Mouse (Mus musculus) embryonic facial prominence, embryonic 15.5 days (tissue): Measurements from ENCODE around the gene Dnajc6. TPM values are rescaled to one million over a fixed set of nuclear protein-coding genes. Genes with fewer than 3 reads are reported as not detected.

Source experiments
- ATAC-seq: fragments of 200-750 bp; cut with Nextera tagmentation; 2 replicates; pipeline ENCODE4 v1.8.0; 2017; ENCODE audit warnings: low read depth, moderate TSS enrichment; ENCODE audit not compliant: insufficient number of reproducible peaks, low FRiP score, low TSS enrichment
- H3K27ac ChIP-seq: fragments of 300-500 bp; sonication (generic); replicated peaks from 2 replicates; pipeline ENCODE4 v1.5.1; 2015; ENCODE audit warnings: mild to moderate bottlenecking, inconsistent platforms
- H3K27me3 ChIP-seq: fragments of 300-500 bp; sonication (generic); 2 replicates; pipeline ENCODE4 v1.6.1; 2015; ENCODE audit warnings: inconsistent platforms
- H3K36me3 ChIP-seq: fragments of 300-500 bp; sonication (generic); 2 replicates; pipeline ENCODE4 v1.6.1; 2015; ENCODE audit warnings: mild to moderate bottlenecking, inconsistent platforms
- H3K4me1 ChIP-seq: fragments of 300-500 bp; sonication (generic); 2 replicates; pipeline ENCODE4 v1.6.1; 2015; ENCODE audit warnings: inconsistent platforms
- H3K4me2 ChIP-seq: fragments of 300-500 bp; sonication (generic); replicated peaks from 2 replicates; pipeline ENCODE4 v1.6.1; 2015; ENCODE audit warnings: mild to moderate bottlenecking, inconsistent platforms
- H3K4me3 ChIP-seq: fragments of 300-500 bp; sonication (generic); replicated peaks from 2 replicates; pipeline ENCODE4 v1.5.1; 2015; ENCODE audit warnings: mild to moderate bottlenecking, inconsistent platforms
- H3K9ac ChIP-seq: fragments of 300-500 bp; sonication (generic); 2 replicates; pipeline ENCODE4 v1.6.1; 2015; ENCODE audit warnings: inconsistent platforms
- H3K9me3 ChIP-seq: fragments of 300-500 bp; sonication (generic); replicated peaks from 2 replicates; pipeline ENCODE4 v1.6.1; 2016; ENCODE audit warnings: inconsistent platforms
- WGBS: fragments of 180-500 bp; shearing (Covaris S2); methylation state at CpG from one replicate; pipeline ENCODE4 v1.1.7; 2015; 5-methylcytosine and 5-hydroxymethylcytosine counted together
- polyA plus RNA-seq: library from polyadenylated mRNA; unstranded; fragments of >200 nt; fragmentation: Nextera tagmentation; extraction: Ambion mirVana; gene quantifications from 2 replicates; pipeline ENCODE4 v1.2.1, GENCODE M21; 2015

The Dnajc6 gene
- polyA plus RNA-seq, 1 experiment from 2014 or later, result 3.2 TPM

DNA sequence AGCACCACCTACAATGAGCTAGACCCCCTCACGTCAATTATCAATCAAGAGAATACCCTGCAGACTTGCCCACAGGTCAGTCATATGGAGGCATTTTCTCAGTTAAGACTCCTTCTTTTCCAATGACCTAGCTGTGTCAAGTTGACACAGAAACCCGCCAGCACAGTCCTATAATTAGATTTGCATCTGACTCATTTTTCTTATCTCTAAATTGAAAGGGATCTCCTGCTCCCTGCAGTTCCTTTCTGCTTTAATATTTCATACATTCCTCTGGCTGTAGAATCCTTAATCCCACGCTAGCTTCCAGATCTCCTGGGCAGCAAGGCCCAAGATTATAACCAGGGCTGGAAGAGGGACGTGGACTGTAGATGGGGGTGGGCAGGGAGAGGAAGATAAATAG, 44.1 kb downstream of the Dnajc6 start:
- H3K9me3 ChIP-seq, result no peaks in the 10 kb centered on the region
- no peak overlapping the region for H3K27ac ChIP-seq
- H3K9ac ChIP-seq, result no peak overlapping the region
- H3K4me3 ChIP-seq, result no peak overlapping the region
- WGBS, result 78% methylated on average over 4 of the region's 4 CpGs
- H3K27me3 ChIP-seq, result no peaks in the 10 kb centered on the region
- no peak for ATAC-seq
- H3K4me1 ChIP-seq, result no peaks in the 10 kb centered on the region
- no peak overlapping the region for H3K4me2 ChIP-seq
- no peaks in the 10 kb centered on the region for H3K36me3 ChIP-seq

GRCm38 (mm10) chr4:101549958-101550591, 53.6 kb downstream of the Dnajc6 start:
- under 1% methylated on average over 33 of the region's 33 CpGs for WGBS

DNA sequence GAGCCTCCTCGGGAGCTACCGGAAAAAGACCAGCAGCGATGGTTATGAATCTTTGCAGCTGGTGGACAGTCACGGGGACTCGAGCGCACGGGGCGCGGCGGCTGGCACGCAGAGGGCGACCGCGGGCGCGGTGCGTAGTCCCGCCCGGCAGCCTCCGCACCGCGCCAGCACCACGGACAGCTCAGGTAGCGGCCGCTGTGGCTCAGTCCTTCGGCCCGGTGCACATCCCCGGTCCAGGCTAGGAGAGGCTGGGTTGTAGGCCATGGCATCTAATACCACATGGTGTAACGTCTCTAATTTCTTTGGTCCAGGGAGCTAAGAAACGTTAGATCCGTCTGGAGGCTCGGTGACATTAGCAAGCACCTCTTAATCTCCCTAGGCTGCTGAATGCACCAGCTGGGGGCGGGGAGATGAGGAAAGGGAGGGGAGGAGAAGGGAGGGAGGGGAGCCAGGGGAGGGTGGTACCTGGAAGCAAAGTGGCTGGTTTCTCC, 54.3 kb downstream of the Dnajc6 start:
- ATAC-seq, result peak; percentile 83
- Histone ChIP-seq H3K27ac (no peak overlapping the region), H3K4me1 (peaks cover 16% of the 10 kb centered on the region), H3K4me3 (peak overlapping the region; percentile 40), H3K27me3 (peaks cover 20% of the 10 kb centered on the region), H3K9me3 (no peaks in the 10 kb centered on the region), H3K4me2 (peak overlapping the region; percentile 69), H3K36me3 (no peaks in the 10 kb centered on the region), H3K9ac (no peak overlapping the region)
- under 1% methylated on average over 33 of the region's 33 CpGs for WGBS

More at GRCm38 (mm10) chr4:101549958-101550591, 53.6 kb downstream of the Dnajc6 start:
- H3K27me3 ChIP-seq, result peaks cover 20% of the 10 kb centered on the region
- ATAC-seq, result peak; percentile 55
- H3K27ac ChIP-seq, result no peak overlapping the region
- no peaks in the 10 kb centered on the region for H3K36me3 ChIP-seq
- peaks cover 16% of the 10 kb centered on the region for H3K4me1 ChIP-seq
- no peak overlapping the region for H3K9ac ChIP-seq
- no peaks in the 10 kb centered on the region for H3K9me3 ChIP-seq
- peak overlapping the region; percentile 69 for H3K4me2 ChIP-seq
- peak overlapping the region; percentile 40 for H3K4me3 ChIP-seq

DNA sequence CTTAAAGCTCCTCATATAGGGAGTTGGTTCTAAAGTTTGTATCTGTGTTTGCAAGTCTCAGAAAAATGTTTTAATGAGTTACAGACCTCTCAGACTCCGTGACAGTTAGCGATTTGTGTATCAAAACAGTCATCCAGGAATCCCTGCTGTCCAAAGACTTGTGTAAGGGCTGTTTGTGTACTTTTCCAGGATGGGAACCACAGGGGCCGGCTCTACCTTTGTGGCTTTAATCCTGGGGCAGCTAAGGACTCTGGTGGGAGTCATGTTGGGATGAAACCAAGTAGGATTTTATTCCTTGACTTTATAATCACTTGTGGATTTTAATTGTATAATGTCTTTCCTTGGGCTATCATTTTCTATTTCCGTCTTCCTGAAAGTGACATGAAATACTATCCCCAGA, 55.0 kb downstream of the Dnajc6 start:
- Histone ChIP-seq H3K27me3 (peaks cover 20% of the 10 kb centered on the region), H3K27ac (no peak overlapping the region), H3K9ac (no peak overlapping the region), H3K9me3 (no peaks in the 10 kb centered on the region), H3K4me3 (no peak overlapping the region), H3K4me1 (peaks cover 16% of the 10 kb centered on the region), H3K36me3 (no peaks in the 10 kb centered on the region), H3K4me2 (no peak overlapping the region)
- 12% methylated on average over 4 of the region's 4 CpGs for WGBS
- no peak for ATAC-seq

DNA sequence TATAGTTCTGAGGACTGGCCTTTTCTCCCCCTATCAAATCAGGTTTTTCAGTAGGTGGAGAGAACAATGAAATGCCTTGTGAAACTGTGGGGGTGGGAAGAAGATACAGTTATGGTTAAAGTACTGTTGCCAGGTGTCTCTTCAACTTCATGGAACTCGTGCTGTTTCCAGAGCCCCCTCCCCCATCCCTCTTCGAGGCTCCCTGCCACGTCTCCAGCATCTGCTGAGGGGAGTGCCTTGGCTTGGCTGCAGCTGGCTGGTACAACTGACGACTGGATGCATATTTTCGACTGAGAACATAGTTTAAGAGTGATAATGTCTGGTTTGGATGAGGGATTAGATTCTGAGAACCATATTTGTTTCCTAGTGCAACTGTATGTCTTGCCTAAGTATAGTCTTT, 55.9 kb downstream of the Dnajc6 start:
- H3K4me2 ChIP-seq, result no peak overlapping the region
- WGBS, result 10% methylated on average over 5 of the region's 5 CpGs
- peaks cover 20% of the 10 kb centered on the region for H3K27me3 ChIP-seq
- ATAC-seq, result no peak
- no peak overlapping the region for H3K9ac ChIP-seq
- peaks cover 16% of the 10 kb centered on the region for H3K4me1 ChIP-seq
- no peaks in the 10 kb centered on the region for H3K9me3 ChIP-seq
- H3K36me3 ChIP-seq, result no peaks in the 10 kb centered on the region
- H3K27ac ChIP-seq, result no peak overlapping the region
- no peak overlapping the region for H3K4me3 ChIP-seq

DNA sequence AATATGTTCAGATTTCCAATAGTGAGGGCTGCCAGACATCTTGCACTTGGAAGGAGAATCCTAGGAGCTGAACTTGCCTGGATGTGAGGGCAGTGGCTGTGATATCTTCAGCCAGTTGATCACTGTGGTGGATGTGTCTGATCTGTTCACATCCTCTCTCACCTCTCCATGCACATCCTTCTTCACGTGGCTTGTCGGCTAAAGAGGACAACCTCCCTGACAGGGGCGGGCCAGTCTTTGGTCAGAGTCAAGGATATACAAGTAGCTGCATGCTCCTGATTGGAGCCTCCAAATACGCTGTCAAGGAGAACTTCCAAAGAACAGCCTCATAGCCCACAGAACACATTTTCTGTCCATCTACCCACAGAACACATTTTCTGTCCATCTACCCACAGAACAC, 58.6 kb downstream of the Dnajc6 start:
- ATAC-seq, result no peak
- H3K4me2 ChIP-seq, result no peak overlapping the region
- WGBS, result 78% methylated on average over 4 of the region's 4 CpGs
- H3K4me1 ChIP-seq, result peaks cover 13% of the 10 kb centered on the region
- no peak overlapping the region for H3K9ac ChIP-seq
- H3K4me3 ChIP-seq, result no peak overlapping the region
- H3K27ac ChIP-seq, result no peak overlapping the region
- no peaks in the 10 kb centered on the region for H3K9me3 ChIP-seq
- H3K27me3 ChIP-seq, result peaks cover 11% of the 10 kb centered on the region
- H3K36me3 ChIP-seq, result no peaks in the 10 kb centered on the region

GRCm38 (mm10) chr4:101560137-101560536, 63.7 kb downstream of the Dnajc6 start:
- H3K4me2 ChIP-seq, result no peak overlapping the region
- no peak for ATAC-seq
- no peak overlapping the region for H3K27ac ChIP-seq
- H3K36me3 ChIP-seq, result no peaks in the 10 kb centered on the region
- WGBS, result 70% methylated on average over 4 of the region's 4 CpGs
- H3K9me3 ChIP-seq, result no peaks in the 10 kb centered on the region
- no peaks in the 10 kb centered on the region for H3K27me3 ChIP-seq
- H3K9ac ChIP-seq, result no peak overlapping the region
- H3K4me1 ChIP-seq, result no peaks in the 10 kb centered on the region
- no peak overlapping the region for H3K4me3 ChIP-seq

DNA sequence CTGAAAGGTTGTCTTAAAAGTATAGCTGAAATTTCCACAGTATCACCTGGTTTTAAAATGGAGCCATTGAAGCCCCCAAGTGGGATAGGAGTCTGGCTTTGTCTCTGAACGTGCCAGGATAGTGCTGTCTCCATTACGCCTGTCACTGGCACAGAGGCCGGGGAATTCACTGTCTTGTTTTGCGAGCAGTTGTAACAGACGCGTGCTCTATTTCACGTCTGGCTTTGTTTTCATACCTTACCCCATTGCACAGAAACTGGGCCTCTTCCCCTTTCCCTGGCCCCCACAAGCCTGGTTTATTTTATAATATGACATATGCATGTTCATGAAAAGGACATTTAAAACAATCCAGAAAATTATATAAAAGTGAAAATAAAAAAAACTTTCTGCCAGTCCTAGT, 66.4 kb downstream of the Dnajc6 start:
- no peaks in the 10 kb centered on the region for H3K36me3 ChIP-seq
- H3K27ac ChIP-seq, result no peak overlapping the region
- no peak overlapping the region for H3K4me2 ChIP-seq
- 64% methylated on average over 7 of the region's 7 CpGs for WGBS
- no peak for ATAC-seq
- no peaks in the 10 kb centered on the region for H3K27me3 ChIP-seq
- no peak overlapping the region for H3K4me3 ChIP-seq
- no peak overlapping the region for H3K9ac ChIP-seq
- H3K9me3 ChIP-seq, result no peaks in the 10 kb centered on the region
- H3K4me1 ChIP-seq, result no peaks in the 10 kb centered on the region

DNA sequence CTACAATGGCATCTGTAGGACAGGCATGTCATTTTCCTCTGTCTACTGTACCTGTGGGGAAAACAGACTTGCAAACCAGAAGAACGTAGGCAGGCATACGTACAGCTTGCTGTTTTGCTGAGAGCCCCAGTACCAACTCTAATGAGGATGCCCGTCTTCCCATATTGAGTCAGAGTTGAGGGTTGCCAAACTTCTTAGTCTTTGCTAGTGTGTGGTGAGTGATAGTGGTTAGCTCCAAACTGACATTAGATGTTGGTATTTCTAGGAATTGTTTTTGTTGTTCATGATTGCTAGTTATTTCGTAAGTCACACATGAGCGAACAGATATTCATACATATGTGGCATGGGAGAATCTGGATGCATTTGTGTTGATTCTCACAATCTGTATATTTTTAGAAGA, 67.2 kb downstream of the Dnajc6 start:
- H3K36me3 ChIP-seq, result no peaks in the 10 kb centered on the region
- no peak overlapping the region for H3K27ac ChIP-seq
- ATAC-seq, result no peak
- H3K27me3 ChIP-seq, result no peaks in the 10 kb centered on the region
- 92% methylated on average over 5 of the region's 5 CpGs for WGBS
- no peak overlapping the region for H3K4me2 ChIP-seq
- H3K4me3 ChIP-seq, result no peak overlapping the region
- no peaks in the 10 kb centered on the region for H3K9me3 ChIP-seq
- no peaks in the 10 kb centered on the region for H3K4me1 ChIP-seq
- no peak overlapping the region for H3K9ac ChIP-seq

GRCm38 (mm10) chr4:101564746-101565417, 68.4 kb downstream of the Dnajc6 start:
- Histone ChIP-seq H3K4me1 (no peaks in the 10 kb centered on the region), H3K9me3 (no peaks in the 10 kb centered on the region), H3K27me3 (no peaks in the 10 kb centered on the region), H3K4me2 (no peak overlapping the region), H3K36me3 (no peaks in the 10 kb centered on the region), H3K27ac (no peak overlapping the region), H3K9ac (no peak overlapping the region), H3K4me3 (no peak overlapping the region)
- WGBS, result 86% methylated on average over 4 of the region's 4 CpGs
- no peak for ATAC-seq

DNA sequence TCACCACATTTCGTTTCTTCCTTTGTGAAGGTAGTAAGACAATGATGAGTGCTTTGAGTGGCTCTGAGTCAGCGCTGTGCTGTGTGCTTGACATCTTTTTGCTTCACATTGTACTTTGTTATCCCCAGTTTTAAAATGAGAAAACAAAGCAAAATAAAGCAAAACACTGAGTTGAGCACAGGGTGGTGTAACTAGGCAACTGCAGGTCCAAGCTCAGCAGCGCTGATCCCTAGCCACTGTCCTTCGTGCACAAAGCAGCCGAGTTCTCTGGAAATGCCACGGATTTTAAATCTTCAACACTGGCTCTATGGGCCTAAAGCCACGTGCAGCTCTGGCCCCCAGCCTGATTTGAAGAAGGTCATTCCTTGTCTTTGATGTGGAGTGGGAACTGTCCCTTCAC, 72.6 kb downstream of the Dnajc6 start:
- no peak overlapping the region for H3K9ac ChIP-seq
- no peaks in the 10 kb centered on the region for H3K9me3 ChIP-seq
- no peaks in the 10 kb centered on the region for H3K27me3 ChIP-seq
- ATAC-seq, result no peak
- no peaks in the 10 kb centered on the region for H3K4me1 ChIP-seq
- H3K4me3 ChIP-seq, result no peak overlapping the region
- no peaks in the 10 kb centered on the region for H3K36me3 ChIP-seq
- H3K27ac ChIP-seq, result no peak overlapping the region
- H3K4me2 ChIP-seq, result no peak overlapping the region
- 65% methylated on average over 7 of the region's 7 CpGs for WGBS

- no peaks in the 10 kb centered on the region for H3K4me1 ChIP-seq
- ATAC-seq, result no peak
- no peaks in the 10 kb centered on the region for H3K36me3 ChIP-seq
- WGBS, result 65% methylated on average over 2 of the region's 2 CpGs
- H3K27ac ChIP-seq, result no peak overlapping the region
- no peak overlapping the region for H3K4me2 ChIP-seq
- no peaks in the 10 kb centered on the region for H3K9me3 ChIP-seq
- no peak overlapping the region for H3K9ac ChIP-seq
- H3K27me3 ChIP-seq, result no peaks in the 10 kb centered on the region
- H3K4me3 ChIP-seq, result no peak overlapping the region
These were observed 75.7 kb downstream of the Dnajc6 start for GRCm38 (mm10) chr4:101572142-101572541.
